Mouse (Mus musculus) left cerebral cortex, postnatal 4 days (tissue): Measurements from ENCODE around the gene Fam193a. TPM values are rescaled to one million over a fixed set of nuclear protein-coding genes. Genes with fewer than 3 reads are reported as not detected.

ENCODE experiments used
- DNase-seq: peaks from one replicate; pipeline ENCODE4 v3.0.0-alpha.2; 2022
- intact Hi-C: fragments of 180-260 bp; cut with DNase I; formaldehyde crosslinking; loops from one replicate; pipeline ENCODE4 v1.15.1; 2025
- total RNA-seq, 2 experiments: library from RNA; stranded (reverse); gene quantifications; 2 replicates each; pipeline ENCODE4 v1.2.3; 2021

Fam193a gene
- total RNA-seq, 2 experiments from 2014 or later: 62.9 to 63.4 TPM

- intact Hi-C loops: no loop called here
- DNase-seq: peak; percentile 76
Measured at GRCm38 (mm10) chr5:34517913-34518312, 148.2 kb downstream of the Fam193a start.

DNA sequence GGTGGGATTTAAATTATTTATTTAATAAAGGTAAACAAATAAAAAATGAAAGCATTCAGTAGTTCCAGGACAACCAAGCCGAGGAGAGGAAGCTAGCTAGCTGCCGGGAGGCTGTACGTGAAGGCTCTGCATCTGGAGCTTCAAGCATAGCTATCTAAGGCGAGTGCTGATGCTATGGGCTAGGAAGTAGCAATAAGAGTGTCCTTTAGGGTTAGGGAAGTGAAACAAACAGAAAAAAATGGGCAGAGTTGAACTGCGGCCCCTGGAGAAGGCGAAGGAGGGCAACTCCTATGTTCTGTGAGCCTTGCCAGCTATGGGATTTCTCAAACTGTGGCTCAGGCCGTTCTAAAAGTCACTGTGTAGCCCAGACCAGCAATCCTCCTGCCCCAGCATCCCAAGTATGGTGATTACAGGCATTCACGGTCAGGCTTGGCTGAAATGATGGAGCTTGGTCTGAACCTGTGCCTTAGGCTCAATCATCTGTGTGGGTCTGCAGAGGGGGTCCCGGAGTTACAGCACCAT is 149.7 kb downstream of the Fam193a start:
- DNase-seq: no peak
- intact Hi-C loops: no loop called here

DNA sequence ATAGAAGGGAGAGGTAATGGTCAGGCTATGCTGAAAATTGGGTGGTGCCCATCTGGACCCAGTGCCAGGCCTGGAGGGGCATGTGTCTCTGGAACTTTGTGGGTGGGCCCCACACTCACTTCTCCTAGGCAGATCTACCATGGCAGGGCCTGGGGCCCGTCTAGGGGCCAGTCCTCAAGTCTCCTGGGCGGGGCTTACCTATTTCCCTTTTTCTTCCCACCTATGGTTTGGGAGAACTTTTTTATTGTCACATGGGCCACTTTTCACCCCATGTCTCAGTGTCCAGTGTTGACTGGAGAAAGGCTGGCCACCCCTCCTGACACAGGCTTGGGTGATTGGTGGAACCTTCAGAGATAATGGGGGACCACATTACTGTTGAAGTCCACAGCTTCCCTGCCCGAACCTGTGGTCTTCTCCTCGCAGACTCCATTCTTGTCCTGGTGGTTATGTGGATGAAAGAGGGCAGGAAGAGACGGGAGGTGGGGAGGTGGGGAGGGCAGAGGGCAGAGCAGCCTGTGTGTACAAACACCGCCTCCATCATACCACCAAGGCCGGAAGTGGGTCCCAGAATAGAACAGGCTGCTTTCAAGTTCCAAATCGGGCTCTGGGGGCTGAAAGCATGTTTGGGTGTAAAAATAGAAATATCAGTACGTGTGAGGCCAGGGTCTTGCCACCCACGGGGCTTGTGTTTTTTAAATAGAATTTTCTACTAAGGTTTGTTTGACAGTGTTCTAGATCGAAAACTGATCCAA is 150.9 kb downstream of the Fam193a start:
- DNase-seq: no peak
- intact Hi-C loops: no loop called here

DNA sequence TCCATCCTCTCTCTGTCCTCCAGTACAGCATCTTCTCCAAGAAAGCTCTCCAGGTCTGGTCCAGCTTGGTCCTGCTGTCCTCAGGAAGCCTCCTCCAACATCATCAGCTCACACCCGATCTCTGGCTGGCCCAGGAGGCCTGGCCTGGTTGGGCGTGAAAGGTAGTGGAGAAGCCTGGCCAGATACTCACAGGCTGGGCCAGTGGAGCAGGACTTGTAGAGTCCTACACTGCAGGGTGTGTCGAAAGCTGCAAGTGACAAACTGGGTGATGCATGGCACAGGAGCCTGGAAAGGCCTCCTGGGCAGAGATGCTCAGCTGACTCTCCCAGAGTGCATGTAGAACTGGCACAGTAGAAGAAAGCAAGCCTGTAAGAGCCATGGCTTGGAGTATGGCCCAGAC is 151.6 kb downstream of the Fam193a start:
- intact Hi-C loops: no loop called here
- no peak for DNase-seq

DNA sequence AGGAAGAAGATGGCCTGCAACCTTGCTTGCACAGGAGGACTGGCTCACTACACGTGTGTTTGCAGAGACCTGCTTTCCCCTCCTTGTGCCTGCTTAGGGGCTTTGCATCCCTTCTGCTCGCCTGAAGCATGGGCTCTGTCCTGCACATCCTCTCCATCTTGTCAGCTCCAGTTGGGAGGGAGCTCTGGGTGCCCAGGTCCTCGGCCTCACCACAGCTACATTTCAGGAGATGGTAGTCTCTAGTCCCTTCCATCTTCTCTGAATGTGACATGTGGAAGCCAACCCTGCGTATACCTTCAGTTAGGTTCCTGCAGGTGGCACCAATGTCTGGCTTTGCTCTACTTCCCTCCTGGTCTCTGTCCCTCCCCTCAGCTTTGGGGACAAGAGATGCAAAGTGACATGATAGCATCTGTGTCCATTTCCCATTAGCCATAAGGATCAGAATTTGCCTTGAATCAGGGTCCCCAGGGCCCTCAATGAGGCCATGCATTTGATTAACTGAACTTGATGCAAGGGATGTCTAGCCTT is 154.3 kb downstream of the Fam193a start:
- no peak for DNase-seq

DNA sequence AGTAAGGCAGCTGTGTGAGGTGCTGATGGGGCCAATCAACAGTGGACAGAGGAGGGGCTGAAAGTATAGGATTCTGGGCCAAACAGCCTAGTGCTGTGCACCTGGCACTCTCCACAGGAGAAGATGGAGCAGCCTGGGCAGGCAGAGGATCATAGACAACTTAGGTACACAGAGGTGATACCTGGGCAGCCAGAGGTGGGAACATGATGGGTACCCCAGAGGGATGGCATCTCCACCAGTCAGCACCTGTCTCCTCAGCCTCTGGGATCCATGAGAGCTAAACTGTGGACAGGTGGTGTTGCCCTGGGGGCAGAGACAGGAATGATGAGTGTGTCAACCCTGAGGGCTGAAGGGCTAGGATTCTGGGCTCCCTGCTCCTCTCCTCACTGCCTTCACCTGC is 154.8 kb downstream of the Fam193a start:
- no peak for DNase-seq
- intact Hi-C loops: no loop called here

More for the DNA sequence above, 154.3 kb downstream of the Fam193a start:
- intact Hi-C loops: no loop called here

DNA sequence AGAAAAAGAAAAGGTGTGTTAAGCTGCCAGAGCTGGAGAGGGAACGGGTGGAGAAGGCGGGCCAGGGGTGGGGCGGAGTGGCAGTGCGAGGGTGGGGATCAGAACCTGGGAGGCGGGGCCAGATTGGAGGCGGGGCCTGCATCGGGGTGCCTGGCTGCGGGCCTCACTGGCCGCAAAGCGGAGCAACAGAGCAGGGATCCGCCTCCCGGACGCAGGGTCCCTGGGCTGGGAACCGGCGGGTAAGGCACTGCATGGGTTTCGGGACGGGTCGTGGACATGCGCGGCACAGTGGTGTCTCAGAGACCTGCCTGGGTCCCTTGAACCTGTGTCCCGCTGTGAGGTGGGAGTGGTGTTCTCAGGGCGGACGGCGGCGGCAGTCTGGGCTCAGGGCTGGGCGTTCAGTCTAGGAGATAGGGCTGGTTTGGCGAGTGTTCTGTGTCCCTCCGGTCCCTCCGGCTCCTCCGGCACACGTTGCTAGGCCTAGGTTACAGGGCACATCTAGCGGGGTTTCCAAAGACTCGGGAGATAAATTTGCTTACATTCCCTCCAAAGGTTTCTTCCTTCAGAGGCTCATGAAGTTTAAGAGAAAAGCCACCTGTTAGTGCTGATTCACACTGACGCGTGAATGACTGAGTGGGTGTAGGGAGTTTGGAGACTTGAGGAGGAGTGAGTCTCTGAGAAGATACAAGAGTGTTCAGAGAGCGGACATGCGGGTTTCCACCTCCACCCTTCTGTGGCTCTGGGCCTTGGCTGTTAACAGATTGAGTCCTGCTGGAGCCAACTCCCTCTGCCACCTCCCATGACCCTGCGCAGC is 156.1 kb downstream of the Fam193a start, which contains the start of gene Sh3bp2:
TSS of gene Sh3bp2 (plus strand) at position 176 of the 814 bp plus-strand sequence.
- DNase-seq: peak; percentile 90
- intact Hi-C loops: no loop called here

DNA sequence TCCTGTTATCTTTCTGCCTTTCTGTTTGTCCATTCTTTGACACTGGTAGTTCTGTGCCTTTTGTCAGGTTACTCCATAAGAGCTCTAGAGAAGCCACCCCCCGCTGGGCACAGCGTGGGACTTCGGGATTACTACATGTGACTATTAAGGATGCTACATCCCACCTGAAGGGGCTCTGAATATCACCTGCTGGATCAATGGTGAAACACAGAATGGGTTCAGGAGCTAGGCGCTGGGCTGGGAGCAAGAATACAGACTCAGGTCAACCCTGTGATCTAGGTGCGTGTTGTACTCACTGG is 156.7 kb downstream of the Fam193a start:
- no peak for DNase-seq
- intact Hi-C loops: no loop called here

DNA sequence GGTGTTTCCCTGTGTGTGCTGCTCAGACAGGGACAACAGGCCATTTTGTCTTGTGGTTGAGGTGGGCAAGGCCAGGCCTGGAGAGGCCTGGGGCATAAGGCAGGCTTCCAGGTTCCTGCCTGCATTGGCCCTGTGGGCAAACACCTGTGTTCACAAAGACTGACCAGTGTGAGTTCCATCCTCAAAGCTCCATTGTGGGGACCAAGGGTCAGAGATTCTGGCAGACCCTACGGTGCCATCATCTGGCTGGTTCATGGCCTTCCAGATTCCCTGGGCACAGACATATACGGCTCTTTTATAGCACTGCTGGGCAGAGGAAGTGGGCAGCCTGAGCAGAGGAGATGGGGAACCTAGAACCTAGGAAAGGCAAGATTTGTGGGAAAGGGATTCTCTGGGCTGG is 157.6 kb downstream of the Fam193a start:
- intact Hi-C loops: no loop called here
- DNase-seq: no peak

DNA sequence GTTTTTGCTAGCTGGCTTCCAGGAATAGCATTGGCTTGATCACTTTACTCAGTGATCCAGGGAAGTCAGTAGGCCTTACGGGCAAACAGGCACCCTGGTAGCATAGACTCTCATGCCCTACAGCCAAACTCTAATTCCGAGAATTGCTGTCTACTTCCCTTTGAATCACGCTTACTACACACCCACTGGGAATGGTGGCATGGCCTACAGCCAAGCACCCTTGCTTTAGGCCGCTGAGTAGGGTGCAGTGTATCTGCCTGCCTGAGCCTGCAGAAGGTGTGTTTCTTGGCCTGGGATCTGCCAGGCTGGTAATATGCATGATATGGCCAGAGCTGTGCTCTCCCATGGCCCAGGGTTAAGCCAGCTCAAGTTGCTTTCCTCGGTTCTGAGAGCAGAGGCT is 159.0 kb downstream of the Fam193a start:
- intact Hi-C loops: no loop called here
- no peak for DNase-seq

DNA sequence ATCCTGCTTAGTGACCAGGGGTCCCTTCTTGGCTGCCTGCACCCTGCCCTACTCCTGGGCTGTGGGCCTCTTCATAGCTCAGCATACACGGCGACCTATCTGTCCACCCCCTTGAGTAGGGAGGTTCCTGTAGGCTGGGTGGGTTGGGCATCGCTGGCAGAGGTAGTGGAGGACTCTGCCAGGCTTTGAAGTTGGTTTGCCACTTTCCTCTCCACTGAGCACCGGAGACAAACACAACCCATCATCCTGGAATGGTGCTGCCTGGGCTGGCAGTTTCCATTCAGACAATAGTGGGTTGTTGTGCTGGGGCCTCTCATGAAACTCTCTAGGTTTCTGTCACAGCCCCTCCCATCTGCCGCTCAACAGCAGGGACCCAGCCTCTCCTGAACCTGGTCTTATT is 160.4 kb downstream of the Fam193a start:
- no peak for DNase-seq
- intact Hi-C loops: no loop called here

- intact Hi-C loops: no loop called here
- no peak for DNase-seq
Measured at GRCm38 (mm10) chr5:34530687-34531086, 161.0 kb downstream of the Fam193a start.

- intact Hi-C loops: no loop called here
- no peak for DNase-seq
Measured at GRCm38 (mm10) chr5:34533066-34533465, 163.3 kb downstream of the Fam193a start.

DNA sequence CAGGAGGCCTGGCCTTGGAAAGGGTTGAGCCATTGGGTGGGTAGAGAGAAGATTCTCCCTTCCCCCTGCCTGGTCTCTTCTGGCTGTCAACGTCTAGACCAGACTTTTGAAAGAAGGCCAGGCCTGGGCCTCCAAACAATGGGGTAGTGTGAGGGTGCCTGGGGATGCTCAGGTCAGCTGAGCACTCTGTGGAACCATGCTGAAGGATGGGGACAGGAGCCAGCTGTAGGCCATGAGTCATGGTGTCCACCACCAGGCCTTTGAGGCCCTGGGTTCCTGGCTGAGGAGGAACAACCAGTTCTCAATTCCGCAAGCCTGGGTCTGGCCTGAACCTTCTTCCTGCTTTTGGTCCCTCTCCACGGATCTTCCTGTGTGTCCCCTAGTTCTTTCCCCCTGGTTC is 164.1 kb downstream of the Fam193a start:
- no peak for DNase-seq
- intact Hi-C loops: no loop called here

DNA sequence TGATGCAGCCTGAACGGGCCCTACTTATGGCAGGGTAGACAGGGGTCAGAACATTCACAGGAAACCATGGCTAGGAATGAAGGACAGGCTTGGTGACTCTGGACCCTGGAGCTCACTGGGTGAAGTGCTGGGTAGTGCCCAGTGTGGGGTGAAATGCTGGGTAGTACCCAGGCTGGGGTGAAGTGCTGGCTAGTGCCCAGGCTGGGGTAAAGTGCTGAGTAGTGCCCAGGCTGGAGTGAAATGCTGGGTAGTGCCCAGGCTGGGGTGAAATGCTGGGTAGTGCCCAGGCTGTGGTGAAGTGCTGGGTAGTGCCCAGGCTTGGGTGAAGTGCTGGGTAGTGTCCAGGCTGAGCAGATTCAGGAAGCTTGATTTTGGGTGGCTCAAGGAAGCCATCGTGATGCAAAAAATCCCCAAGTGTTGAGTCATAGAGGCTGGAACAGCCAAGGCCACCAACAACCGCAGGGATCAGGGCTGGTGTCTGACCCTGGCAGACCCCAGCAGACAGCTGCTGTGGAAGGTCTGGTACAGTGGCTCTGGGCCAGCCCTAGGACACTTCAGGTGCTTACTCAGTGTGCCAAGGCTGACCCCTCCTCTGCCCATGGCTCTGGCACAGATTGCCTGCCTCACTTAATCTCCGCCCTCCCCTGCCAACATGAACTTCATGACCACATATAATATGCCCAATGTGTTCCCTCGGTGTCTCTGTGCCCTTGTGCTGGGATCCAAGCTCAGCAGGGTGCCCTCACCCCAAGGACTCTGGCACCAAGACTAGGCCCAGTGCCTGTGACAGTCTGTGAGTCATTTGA is 165.2 kb downstream of the Fam193a start:
- intact Hi-C loops: no loop called here
- peak; percentile 55 for DNase-seq

DNA sequence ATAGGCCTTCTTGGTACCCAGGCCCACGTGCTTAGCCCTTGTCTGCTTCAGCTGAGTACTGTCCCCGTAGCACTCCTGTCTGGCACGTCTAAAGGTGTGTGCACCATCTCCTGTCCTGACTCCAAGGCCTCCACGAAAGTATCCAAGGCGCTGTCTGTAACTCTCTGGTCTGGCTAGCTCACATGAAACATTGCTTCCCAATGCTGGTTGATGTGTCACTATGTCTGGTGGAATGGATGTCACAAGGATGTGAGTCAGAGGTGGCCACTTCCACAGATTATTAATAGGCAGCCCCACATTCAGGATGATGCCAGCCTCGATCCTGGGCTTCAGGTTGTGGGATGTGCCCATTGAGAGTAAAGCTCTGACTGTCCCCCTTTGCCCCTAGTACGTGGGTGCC is 166.1 kb downstream of the Fam193a start:
- intact Hi-C loops: no loop called here
- no peak for DNase-seq

Other genes starting within 250 kb of the Fam193a start
- gene Poln, start 200.5 kb upstream of the Fam193a start, total RNA-seq: 1 to 10 TPM in 1 of 2 experiments, under 1 TPM in 1; 0.68 to 1.7 TPM
- 1 to 10 TPM; 5.8 to 7.4 TPM for gene Haus3, start 200.4 kb upstream of the Fam193a start, total RNA-seq
- 10 to 100 TPM; 60.6 to 65.7 TPM for gene Mxd4, start 182.2 kb upstream of the Fam193a start, total RNA-seq
- 10 to 100 TPM; 18.7 to 19.9 TPM for gene Zfyve28, start 81.5 kb upstream of the Fam193a start, total RNA-seq
- under 1 TPM; 0.30 to 0.38 TPM for gene Cfap99, start 81.3 kb upstream of the Fam193a start, total RNA-seq
- 100 to 1,000 TPM; 102 to 103 TPM for gene Rnf4, start 33.6 kb upstream of the Fam193a start, total RNA-seq
- gene Tnip2, start 144.1 kb downstream of the Fam193a start, total RNA-seq: 10 to 100 TPM; 11.4 to 12.5 TPM
- gene Sh3bp2, start 155.9 kb downstream of the Fam193a start, total RNA-seq: 10 to 100 TPM; 28.9 to 29.7 TPM
- 100 to 1,000 TPM; 307 to 320 TPM for gene Add1, start 203.7 kb downstream of the Fam193a start, total RNA-seq